Mouse (Mus musculus) cerebellum, adult 8-10 months (tissue): Measurements from ENCODE around the gene Cd36.
"Not testable (repeated sequence)": the region's sequence is repeated elsewhere in the genome, so short reads cannot be mapped to it uniquely, and the experiment has no call there.

Experiments
- DNase-seq: peaks from one replicate; pipeline ENCODE4 v3.0.0; 2022

The Cd36 gene

DNA sequence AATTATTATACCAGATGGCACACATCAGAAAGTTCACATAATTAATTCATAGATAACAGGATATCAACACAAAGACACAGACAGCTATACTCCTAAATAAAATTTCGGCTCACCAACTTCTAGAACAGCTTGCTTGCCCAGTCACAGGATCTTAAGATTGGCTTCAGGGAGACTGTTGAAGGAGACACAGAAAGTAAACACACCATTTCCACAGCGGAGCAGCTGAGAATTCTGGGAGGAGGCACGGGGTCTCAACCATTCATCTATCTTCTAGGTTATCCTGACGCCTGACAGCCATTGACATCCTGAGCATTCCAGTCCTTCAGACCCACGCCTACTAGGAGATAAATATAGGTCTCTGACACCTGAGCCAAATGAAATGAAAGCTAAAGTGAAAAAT is at the start of gene Cd36:
Gene Cd36 (minus strand): TSS at position 204 of the 400 bp plus-strand sequence.
- no peak for DNase-seq

DNA sequence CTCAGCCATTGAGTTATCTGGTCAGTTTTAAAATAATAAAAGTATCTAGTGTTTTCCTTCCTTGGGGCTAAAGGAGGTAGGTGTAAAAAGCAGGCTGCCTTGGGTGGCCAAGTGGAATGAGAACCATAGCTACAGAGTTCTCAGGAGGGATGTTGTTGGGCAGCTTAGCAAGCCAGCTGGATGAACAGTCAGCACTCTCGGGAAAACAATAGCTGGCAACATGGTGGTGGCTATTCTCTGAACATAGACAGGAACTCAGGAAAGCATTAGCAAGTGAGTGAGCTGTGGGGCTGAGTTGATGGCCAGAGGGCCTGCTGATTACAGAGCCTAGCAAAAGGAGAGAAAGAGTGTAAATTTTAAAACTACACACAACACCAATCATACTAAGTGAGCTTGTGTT is 45.9 kb upstream of the Cd36 start:
- DNase-seq = no peak

DNA sequence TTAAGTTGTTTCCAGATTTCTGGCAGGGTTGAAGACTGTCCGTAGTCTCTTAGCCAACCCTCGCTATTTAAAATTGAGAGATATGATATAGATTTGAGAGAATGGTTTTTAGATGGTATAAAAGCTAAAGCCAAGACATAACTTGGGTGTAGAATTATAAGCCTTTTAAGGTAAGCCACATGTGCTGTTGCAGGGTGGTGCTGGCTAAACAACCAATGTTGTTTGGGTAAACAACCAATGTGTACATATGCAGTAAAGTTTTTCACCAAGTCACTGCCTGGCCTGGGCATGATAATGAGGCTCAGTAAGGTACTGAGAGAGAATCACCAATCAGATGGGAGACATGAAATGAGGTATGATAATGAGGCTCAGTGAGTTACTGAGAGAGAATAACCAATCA is 43.0 kb upstream of the Cd36 start:
- DNase-seq = not testable (repeated sequence)

DNA sequence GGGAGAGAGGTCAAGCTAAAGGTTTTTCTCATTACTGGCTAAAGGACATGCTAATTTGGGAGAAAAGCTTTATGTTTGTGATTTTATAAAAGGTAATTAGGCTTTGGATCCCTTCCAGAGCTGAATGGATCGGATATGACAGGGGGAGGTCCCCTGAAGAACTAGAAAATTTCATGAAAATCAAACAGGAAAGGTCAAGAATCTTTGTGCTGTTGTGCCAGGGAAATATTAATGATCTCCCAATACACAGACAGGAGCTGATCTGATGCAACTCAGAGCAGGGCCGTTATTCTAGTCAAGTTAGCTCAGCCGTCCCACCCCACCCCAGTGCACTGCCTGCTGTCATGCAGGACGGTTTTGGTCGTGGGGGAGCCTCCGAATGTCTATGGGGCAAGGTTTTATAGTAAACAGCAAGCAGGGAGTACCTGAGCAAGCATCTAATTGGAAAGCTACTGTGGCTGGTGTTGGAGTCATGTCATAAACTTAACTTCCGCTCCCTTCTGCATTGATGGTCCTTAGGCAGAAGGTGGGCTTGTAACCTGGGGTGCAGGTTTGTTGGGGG is 40.5 kb upstream of the Cd36 start:
- no peak for DNase-seq

DNA sequence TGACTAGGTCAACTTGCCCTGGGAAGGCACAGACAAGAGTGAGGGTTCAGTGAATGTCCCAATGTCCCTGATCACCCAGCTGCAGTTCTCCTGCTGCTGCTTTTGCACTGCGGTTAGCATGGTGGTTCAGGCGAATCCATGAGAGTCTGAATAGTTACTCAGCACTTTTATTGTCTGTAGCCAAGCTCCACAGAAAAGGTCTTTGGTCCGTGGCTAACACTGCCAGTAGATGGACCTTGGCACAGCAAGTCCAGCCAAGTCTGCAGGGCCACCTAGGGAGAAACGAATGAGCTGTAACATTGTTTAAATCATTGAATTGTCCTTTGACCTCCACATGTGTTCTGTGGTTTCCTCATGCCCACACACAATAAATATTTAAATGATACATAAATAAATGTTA is 39.9 kb upstream of the Cd36 start:
- DNase-seq = no peak

DNA sequence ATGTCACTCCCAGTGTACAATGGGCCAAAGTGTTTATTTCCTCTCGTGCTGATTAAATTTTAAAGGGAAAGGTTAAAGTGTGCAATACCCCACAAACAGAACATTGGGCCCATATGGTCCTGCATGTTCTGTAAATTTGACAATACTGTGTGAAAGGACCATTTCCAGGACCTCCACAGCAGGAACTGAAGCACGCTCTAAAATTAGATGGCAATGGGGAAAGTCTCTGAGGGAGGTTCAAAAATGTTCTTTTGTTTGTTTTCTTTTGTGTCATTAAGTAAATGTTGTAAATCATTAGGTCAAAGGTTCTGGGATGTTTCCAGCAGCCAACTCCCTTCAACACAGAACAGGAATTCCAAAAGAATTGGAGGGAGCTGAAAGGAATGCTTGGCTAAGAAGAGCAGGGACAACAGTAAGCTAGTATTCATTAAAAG is 35.5 kb upstream of the Cd36 start:
- no peak for DNase-seq

DNA sequence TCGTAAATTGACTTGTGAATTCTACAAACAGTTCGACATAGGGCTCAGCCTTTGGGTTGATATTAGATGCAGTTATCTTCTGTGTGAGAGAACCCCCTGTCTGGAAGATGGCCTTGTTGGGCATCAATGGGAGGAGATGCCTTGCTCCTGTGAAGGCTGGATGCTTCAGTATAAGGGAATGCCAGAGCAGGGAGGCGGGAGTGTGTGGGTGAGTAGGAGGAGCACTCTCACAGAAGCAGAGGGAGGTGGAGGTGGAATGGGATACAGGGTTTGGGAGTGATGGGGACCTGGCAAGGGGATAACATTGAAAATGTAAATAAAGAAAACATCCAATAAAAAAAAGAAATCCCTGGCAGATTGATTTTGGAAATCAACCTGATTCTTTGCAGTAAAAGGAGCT is 35.0 kb upstream of the Cd36 start:
- DNase-seq = no peak

DNA sequence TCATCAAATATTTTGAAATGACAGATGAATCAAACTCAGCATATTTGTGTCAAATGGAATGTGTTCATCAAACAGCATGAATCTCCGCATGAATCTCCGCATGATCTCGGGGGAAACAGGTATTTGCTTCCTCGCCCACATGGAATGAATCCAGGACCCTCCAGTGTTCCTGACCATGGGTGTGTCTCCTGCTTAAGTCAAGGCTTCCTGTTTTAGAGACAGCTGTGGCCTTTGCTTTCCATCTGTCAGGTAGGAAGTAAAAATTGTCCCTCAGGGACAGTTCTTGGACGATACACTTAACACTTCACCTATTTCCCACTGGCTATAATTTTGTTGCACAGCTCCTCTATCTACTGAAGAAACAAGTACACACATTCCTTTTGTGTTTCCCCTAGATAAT is 30.4 kb upstream of the Cd36 start:
- no peak for DNase-seq

DNA sequence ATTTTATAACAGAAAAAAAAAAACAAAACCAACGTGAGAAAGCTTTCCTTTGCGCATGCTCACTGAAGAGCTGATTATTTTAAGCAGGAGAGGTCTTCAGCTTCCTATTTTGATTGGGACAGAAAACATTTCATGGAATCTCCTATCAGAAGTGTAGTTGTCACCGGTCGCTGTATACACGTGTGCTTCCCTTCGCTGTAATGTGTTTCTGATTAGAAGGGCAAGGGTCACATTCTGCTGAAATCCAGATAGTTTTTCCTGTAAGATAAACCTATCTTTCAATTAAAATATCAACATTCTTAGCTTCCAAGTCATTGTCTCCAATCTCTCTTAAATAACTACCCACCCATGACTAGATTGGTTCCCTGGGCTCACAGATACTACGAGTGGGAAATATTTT is 16.2 kb upstream of the Cd36 start:
- DNase-seq = no peak

DNA sequence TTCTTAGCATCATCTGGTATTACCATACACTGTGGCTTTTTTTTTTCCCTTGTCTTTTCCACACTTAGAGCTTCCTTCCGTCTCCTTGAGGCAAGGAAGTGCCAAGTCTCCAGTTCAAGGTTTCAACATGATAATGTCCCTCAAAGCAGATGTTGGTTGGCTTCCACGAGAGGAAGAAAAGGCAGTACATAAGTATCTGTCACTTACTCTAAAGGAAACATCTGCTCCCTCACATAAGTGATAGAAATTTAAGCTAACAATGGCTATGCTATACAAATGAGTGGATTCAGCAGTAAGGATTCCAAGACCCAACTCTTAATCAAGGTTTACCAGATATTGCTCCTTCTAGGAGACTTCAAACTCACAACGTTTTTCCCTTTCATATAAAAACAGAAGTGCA is 10.3 kb upstream of the Cd36 start:
- DNase-seq = no peak

DNA sequence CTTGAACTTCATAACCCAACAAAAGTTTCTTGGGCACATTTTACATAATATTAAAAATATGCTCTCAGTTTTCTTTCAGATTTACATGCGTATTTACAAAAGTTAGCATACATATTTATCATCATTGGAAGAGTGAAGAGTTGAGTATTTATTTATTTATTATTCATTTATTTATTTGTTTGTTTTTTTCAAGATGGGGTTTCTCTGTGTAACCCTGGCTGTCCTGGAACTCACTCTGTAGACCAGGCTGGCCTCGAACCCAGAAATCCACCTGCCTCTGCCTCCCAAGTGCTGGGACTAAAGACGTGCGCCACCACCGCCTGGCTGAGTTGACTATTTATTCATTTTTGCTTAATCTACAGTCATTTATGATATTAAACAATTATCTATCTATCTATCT is 9.0 kb upstream of the Cd36 start:
- DNase-seq = not testable (repeated sequence)

DNA sequence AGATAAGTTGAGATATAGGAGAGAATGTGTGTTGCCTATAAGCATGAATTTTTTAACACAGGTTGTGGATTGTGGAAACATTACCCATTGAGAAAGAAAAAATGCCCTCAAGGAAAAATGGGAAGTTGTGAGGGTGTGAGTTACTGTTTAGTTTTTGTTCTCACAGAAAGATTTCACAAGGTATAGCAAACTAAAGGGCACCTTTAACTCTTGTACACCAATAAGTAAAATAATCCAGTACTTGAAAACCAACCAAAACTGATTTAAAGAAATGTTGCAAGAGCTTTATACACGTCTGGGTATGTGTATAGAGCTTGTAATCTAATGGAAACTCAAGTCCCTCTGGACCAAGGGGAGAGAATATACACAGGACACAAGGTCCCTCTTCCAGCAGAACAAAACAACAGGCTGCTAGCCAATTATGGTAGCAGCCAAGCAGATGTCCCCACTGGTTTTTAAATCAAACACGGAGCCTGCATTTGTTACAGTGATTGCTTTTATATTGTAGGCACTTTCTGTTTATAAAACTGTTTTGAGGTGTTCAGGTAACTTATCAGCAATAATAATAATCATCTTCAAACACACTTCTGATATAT is 5.1 kb upstream of the Cd36 start:
- no peak for DNase-seq

DNA sequence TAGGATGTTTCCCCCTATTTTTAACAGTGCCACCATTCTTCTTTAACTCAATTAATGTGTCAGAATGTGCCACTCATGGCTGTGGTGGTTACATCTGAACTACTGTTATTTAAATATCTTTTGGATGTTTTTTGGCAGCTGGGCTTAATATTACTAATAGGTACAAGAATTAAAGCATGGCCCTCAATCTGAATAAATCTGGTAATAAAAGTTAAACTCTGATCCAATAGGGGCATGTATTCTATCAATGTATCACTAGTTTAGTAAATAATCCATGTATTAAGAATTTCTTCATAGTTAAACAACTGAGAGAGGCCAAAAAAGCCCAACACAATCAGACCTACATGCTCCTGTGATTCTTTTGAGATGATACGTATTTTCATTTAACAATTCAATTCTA is 690 bp upstream of the Cd36 start:
- no peak for DNase-seq

DNA sequence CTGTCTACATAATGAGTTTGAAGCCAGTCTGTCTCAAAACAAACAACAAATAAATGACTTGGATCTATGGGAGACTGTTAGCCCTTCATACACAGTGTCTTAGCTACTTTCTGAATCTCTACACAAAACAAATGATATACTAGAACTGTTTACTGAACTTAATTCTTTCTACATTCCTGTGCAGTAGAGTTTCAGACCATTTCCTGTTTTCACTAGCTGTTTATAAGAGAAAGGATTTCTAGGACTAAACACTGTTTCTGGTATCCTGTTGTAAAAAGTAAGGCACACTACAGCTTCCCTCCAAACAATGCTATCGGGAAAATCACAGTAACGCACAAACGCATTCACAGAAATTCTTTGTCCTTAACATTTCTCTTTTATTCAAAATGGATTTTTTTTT is 2.2 kb downstream of the Cd36 start:
- DNase-seq = no peak

DNA sequence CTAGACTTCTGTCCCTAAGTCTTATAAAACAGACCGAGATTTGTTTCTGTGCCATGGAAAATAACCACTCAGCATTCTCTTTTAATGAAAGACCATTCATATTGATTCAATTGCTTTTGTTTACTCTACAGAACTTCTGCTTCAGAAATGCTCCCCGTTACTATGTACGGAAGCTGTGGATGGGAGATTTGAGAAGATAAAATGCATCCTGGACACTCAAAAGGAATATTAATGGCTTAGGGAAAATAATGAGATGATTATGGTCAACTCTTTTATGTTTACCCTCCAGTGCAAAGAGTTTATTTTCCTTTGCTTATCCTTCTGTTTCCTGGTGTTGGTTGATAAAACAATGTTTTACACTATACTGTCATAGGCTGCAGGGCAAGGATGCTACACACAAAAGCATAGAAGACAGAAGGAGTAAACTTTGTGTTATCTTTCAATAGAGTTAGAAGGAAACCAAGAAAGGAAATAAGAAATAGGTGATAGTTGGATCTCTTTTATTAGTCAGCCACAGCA is 5.2 kb downstream of the Cd36 start:
- no peak for DNase-seq

DNA sequence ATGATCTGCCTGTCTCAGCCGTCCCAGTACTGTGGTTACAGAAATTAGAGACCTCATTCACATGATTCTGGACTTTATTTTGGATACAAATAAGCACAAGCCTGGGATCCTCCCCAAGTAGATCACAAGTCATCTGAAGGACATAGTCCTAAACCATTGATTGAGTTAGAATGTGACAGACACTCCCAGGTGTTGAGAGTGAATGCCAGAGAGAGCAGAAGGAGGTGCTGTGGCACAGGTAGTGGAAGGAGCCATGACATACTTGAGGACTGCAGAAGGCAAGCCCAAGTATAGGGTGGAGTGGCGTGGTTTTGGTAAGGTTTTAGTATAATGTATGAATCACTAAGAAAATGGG is 7.1 kb downstream of the Cd36 start:
- no peak for DNase-seq

DNA sequence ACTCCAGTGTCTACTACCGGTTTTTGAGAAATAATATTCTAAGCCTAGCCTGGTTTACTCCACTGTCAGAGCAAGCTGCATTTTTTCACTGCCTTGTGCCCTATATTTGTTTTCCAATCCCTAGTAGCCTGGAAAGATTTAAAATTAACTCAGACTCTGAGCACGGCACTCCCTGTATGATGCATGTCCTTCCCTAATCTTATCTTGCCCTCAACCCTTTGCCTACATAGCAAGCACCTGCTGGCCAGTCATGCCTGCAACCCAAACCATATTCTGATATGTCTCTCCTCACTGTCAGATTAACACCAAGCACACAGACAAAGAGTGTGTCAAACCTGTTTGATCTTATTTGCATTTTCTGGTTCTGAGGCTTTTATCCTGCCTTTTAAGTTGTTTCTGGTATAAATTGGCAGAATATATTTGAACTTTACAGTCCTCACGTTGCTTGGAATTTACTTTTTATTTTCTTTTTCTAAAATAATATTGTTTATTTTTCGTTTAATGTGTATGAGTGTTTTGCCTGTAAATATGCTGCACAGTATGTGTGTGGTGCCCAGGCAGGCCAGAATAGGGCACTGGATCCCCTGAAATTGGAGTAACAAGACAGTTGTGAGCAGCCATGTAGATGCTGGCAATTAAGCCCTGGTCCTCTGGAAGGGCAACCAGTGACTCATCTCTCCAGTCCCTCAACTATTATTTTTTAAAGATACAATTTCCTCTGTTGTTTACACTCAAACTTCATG is 7.6 kb downstream of the Cd36 start:
- no peak for DNase-seq

DNA sequence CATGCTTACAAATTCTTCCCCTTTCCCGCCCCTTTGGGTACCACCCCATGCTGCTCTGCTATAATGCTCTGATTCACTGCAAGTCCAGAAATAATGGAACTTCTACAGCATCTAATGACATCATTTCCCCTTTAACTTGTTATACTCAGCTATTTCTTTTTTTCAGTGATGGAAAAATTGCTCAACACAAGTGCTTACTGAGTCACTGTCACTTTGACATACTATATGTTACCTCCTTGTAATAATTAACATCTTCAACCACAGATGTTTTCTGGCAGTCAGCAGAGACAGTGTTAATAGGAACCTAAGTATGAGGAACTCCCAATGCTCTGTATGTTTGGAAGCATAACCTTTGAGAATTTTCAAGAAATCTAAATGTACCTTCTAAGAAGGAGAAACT is 8.7 kb downstream of the Cd36 start:
- DNase-seq = no peak

DNA sequence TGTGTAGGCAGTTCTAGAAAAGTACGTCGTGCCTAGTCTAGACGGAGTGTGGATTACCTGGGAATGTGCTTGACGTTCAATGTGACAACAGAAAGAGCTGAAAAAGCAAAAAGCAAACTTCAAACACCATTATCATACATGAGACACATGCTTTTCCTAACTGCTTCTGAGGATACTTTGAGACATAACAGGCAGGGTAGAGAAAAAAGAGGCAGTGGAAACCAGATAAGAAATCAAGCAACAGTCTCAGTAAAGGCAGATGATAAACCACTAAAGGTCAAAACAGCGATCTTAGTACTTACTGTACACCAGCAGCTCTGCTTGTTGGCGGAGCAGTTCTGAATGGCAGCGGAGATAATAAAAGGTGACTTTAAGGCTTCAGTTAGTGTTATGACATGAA is 11.6 kb downstream of the Cd36 start:
- no peak for DNase-seq

DNA sequence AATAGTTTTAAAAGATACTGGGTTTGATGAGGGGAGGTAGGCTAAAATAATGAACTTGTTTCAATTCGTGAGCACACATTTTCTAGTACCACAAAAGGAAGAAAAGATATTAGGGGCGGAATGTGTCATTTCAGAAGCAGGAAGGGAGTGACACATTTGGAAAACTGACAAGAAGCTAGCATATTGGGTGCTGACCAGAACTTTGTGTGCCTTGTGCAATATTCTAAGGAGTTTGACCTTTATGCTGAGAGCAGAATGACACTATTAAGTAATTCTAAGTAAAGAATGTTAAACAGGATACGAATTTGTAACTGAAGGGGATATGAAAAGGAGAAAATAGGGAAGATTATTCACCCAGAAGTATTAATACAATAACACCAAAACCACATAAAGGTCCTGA is 12.0 kb downstream of the Cd36 start:
- no peak for DNase-seq

DNA sequence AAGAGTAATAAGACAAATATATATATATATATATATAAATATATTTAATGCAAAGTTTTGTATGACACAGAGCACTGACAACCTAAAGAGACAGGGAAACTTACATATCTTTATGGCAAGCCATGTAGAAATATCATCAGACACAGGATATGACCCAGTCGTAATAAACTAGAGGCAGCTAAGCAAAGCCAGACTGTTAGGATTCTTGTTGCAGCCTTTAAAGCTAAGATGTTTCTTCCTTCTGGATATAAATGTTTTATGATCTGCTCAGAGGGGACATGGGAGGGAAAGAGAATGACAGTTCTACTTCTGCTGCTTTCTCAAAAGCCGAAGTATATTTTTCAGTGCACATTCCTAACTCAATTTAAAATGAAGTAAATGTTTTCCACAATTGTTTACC is 14.3 kb downstream of the Cd36 start:
- no peak for DNase-seq

DNA sequence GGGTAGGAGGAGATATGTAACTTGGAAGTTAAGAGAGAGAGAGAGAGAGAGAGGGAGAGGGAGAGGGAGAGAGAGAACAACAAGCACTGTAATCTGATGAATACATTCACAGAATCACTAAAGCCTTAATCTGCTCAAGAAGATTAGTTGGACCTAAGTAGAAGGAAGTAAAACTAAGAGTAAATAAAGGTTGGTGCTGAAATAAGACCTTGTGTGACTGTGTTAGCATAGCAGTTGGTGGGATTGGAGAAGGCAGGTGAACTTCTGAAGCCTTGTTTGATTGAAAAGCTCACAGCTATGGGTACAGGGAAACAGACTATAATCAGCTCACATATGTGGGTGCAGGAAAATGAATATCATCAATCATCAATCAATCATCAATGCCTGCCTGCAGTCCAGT is 23.2 kb downstream of the Cd36 start:
- DNase-seq = no peak

DNA sequence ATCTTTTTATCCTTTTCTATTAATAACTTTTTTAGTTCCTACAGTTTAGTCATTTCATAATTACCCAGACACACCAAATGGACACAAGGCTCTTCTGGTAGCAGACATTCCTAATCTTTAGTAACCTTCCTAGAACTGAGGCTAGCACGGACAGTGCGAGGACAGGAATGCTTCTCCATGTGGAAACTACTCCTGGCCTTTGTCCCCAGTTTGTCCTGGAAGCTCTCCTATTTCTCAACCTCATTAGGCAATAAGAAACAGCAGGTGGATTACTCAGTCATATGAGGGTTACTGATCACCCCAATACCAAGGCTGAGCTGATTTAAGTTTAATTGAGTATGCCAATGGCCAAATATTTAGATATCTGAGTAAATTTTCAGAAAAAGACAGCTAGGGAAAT is 25.5 kb downstream of the Cd36 start:
- no peak for DNase-seq

DNA sequence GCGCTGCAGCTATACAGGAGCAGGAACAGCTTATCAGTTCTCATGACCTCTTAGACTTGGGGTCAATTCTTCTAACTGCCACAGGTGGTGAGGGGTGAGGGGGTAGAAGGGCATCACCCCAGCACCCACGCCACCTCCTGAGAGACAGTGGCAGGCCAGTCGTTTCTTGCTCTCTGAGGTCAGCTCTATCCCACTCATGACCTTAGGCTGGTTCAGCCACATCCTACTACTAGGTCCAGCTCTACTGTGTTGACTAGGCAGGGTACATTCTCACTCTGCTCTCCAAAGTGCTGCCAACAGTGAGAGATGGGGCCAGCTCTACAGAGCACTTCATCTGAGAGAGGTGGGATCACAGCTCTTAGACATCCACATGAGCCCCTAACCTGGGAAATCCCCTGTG is 30.2 kb downstream of the Cd36 start:
- no peak for DNase-seq

DNA sequence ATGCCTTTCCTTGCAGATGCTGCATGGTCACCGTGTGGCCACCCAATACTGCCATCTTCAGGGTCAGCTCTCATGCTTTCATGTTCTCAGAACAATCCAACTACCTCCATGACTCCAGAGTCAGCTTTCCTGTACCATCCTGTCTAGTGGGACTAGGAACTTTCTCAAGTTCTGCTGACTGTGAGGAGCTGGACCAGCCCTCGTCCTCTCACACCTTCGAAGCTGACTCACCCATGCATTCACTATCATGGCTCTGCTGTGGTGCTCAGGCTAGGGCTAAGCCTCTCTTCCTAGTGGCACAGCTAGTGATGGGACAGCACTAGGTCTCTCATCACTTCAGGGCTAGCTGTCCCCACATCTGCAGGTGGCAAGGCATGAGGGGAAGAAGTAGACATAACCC is 30.7 kb downstream of the Cd36 start:
- DNase-seq = no peak
